Mouse (Mus musculus) midbrain, embryonic 12.5 days (tissue): ENCODE results near the gene Lrp6. TPM values are rescaled to one million over a fixed set of nuclear protein-coding genes. Genes with fewer than 3 reads are reported as not detected.
A peak's percentile ranks its signal among the peaks of the same experiment; 100 is the strongest.

Experiments used
- ATAC-seq: fragments of 200-750 bp; cut with Nextera tagmentation; 2 replicates; pipeline ENCODE4 v1.8.0; 2017; ENCODE audit warnings: low read depth, moderate TSS enrichment, moderate library complexity; ENCODE audit not compliant: low FRiP score
- H3K27ac ChIP-seq: fragments of 300-500 bp; sonication (generic); replicated peaks from 2 replicates; pipeline ENCODE4 v1.5.1; 2016; ENCODE audit warnings: mild to moderate bottlenecking
- H3K27me3 ChIP-seq: fragments of 300-500 bp; sonication (generic); 2 replicates; pipeline ENCODE4 v1.6.1; 2016; ENCODE audit warnings: mild to moderate bottlenecking
- H3K36me3 ChIP-seq: fragments of 300-500 bp; sonication (generic); 2 replicates; pipeline ENCODE4 v1.6.1; 2016
- H3K4me1 ChIP-seq: fragments of 300-500 bp; sonication (generic); 2 replicates; pipeline ENCODE4 v1.6.1; 2016
- H3K4me2 ChIP-seq: fragments of 300-500 bp; sonication (generic); replicated peaks from 2 replicates; pipeline ENCODE4 v1.6.1; 2016; ENCODE audit warnings: mild to moderate bottlenecking, moderate library complexity
- H3K4me3 ChIP-seq: fragments of 300-500 bp; sonication (generic); 2 replicates; pipeline ENCODE4 v1.5.1; 2016; ENCODE audit warnings: mild to moderate bottlenecking
- H3K9ac ChIP-seq: fragments of 300-500 bp; sonication (generic); replicated peaks from 2 replicates; pipeline ENCODE4 v1.6.1; 2016; ENCODE audit warnings: mild to moderate bottlenecking, moderate library complexity
- H3K9me3 ChIP-seq: fragments of 300-500 bp; sonication (generic); 2 replicates; pipeline ENCODE4 v1.6.1; 2016; ENCODE audit warnings: mild to moderate bottlenecking
- WGBS: fragments of 180-500 bp; shearing (Covaris S2); methylation state at CpG from one replicate; pipeline ENCODE4 v1.1.7; 2016; 5-methylcytosine and 5-hydroxymethylcytosine counted together
- polyA plus RNA-seq: library from polyadenylated mRNA; unstranded; fragments of >200 nt; fragmentation: Nextera tagmentation; extraction: Ambion mirVana; gene quantifications from 2 replicates; pipeline ENCODE4 v1.2.1, GENCODE M21; 2016

The Lrp6 gene
- 33.7 and 36.2 TPM in 2 replicates for polyA plus RNA-seq

GRCm38 (mm10) chr6:134566818-134567485 is at the start of gene Lrp6:
Gene Lrp6, minus strand, starts transcription at chr6:134566965.
- Histone ChIP-seq H3K9ac (peak within 1 kb of the TSS; percentile 99), H3K36me3 (no peaks in the 10 kb centered on the region), H3K27me3 (peaks cover 9% of the 10 kb centered on the region; the same call in 1 of the 2 replicates), H3K4me1 (peaks cover 25% of the 10 kb centered on the region), H3K4me2 (peak within 1 kb of the TSS; percentile 74), H3K4me3 (peak within 1 kb of the TSS; percentile 94), H3K9me3 (no peaks in the 10 kb centered on the region), H3K27ac (peak within 1 kb of the TSS; percentile 99)
- WGBS = under 1% methylated on average over 93 of the region's 99 CpGs
- ATAC-seq = peak; percentile 94

GRCm38 (mm10) chr6:134614723-134615648 is 48.2 kb upstream of the Lrp6 start:
- Histone ChIP-seq H3K36me3 (no peaks in the 10 kb centered on the region), H3K4me2 (no peak overlapping the region), H3K27ac (no peak overlapping the region), H3K27me3 (no peaks in the 10 kb centered on the region; the same call in 1 of the 2 replicates), H3K9me3 (no peaks in the 10 kb centered on the region), H3K9ac (no peak overlapping the region), H3K4me1 (no peaks in the 10 kb centered on the region), H3K4me3 (no peak overlapping the region)
- WGBS = 26% methylated on average over 16 of the region's 16 CpGs
- ATAC-seq = peak; percentile 55; the same call in 1 of the 2 replicates

GRCm38 (mm10) chr6:134614322-134614721 is 47.6 kb upstream of the Lrp6 start:
- Histone ChIP-seq H3K27me3 (no peaks in the 10 kb centered on the region; the same call in 1 of the 2 replicates), H3K27ac (no peak overlapping the region), H3K4me3 (no peak overlapping the region), H3K9me3 (no peaks in the 10 kb centered on the region), H3K36me3 (no peaks in the 10 kb centered on the region), H3K4me2 (no peak overlapping the region), H3K4me1 (no peaks in the 10 kb centered on the region), H3K9ac (no peak overlapping the region)
- 90% methylated on average over 4 of the region's 4 CpGs for WGBS
- peak; percentile 25; the same call in 1 of the 2 replicates for ATAC-seq

GRCm38 (mm10) chr6:134611896-134612295 is 45.1 kb upstream of the Lrp6 start:
- H3K27ac ChIP-seq = no peak overlapping the region
- WGBS = 84% methylated on average over 13 of the region's 13 CpGs
- no peak for ATAC-seq
- no peaks in the 10 kb centered on the region; the same call in 1 of the 2 replicates for H3K27me3 ChIP-seq
- no peaks in the 10 kb centered on the region for H3K9me3 ChIP-seq
- no peak overlapping the region for H3K4me3 ChIP-seq
- no peaks in the 10 kb centered on the region for H3K4me1 ChIP-seq
- no peak overlapping the region for H3K4me2 ChIP-seq
- no peaks in the 10 kb centered on the region for H3K36me3 ChIP-seq
- no peak overlapping the region for H3K9ac ChIP-seq

- no peak overlapping the region for H3K4me2 ChIP-seq
- no peak overlapping the region for H3K4me3 ChIP-seq
- H3K27ac ChIP-seq = no peak overlapping the region
- H3K9me3 ChIP-seq = no peaks in the 10 kb centered on the region
- H3K27me3 ChIP-seq = no peaks in the 10 kb centered on the region; the same call in 1 of the 2 replicates
- ATAC-seq = no peak
- no peak overlapping the region for H3K9ac ChIP-seq
- no peaks in the 10 kb centered on the region for H3K4me1 ChIP-seq
- no peaks in the 10 kb centered on the region for H3K36me3 ChIP-seq
- 87% methylated on average over 9 of the region's 9 CpGs for WGBS
Measured at GRCm38 (mm10) chr6:134610380-134610779, 43.6 kb upstream of the Lrp6 start.

GRCm38 (mm10) chr6:134606949-134607746 is 40.4 kb upstream of the Lrp6 start:
- no peaks in the 10 kb centered on the region; the same call in 1 of the 2 replicates for H3K27me3 ChIP-seq
- H3K9me3 ChIP-seq = no peaks in the 10 kb centered on the region
- 64% methylated on average over 9 of the region's 9 CpGs for WGBS
- peak; percentile 65; the same call in 1 of the 2 replicates for ATAC-seq
- H3K4me1 ChIP-seq = no peaks in the 10 kb centered on the region
- H3K4me2 ChIP-seq = no peak overlapping the region
- no peaks in the 10 kb centered on the region for H3K36me3 ChIP-seq
- H3K27ac ChIP-seq = no peak overlapping the region
- no peak overlapping the region for H3K4me3 ChIP-seq
- H3K9ac ChIP-seq = no peak overlapping the region

GRCm38 (mm10) chr6:134606540-134606939 is 39.8 kb upstream of the Lrp6 start:
- Histone ChIP-seq H3K36me3 (no peaks in the 10 kb centered on the region), H3K9ac (no peak overlapping the region), H3K4me3 (no peak overlapping the region), H3K9me3 (no peaks in the 10 kb centered on the region), H3K4me2 (no peak overlapping the region), H3K27ac (no peak overlapping the region), H3K27me3 (no peaks in the 10 kb centered on the region), H3K4me1 (no peaks in the 10 kb centered on the region)
- WGBS = 75% methylated on average over 6 of the region's 6 CpGs
- ATAC-seq = no peak

- 84% methylated on average over 3 of the region's 3 CpGs for WGBS
Measured at GRCm38 (mm10) chr6:134605196-134605595, 38.4 kb upstream of the Lrp6 start.

GRCm38 (mm10) chr6:134602371-134603003 is 35.7 kb upstream of the Lrp6 start:
- 56% methylated on average over 10 of the region's 10 CpGs for WGBS
- Histone ChIP-seq H3K27me3 (no peaks in the 10 kb centered on the region), H3K9me3 (no peaks in the 10 kb centered on the region), H3K36me3 (no peaks in the 10 kb centered on the region), H3K4me1 (no peaks in the 10 kb centered on the region), H3K4me3 (no peak overlapping the region), H3K27ac (no peak overlapping the region), H3K4me2 (no peak overlapping the region), H3K9ac (no peak overlapping the region)
- no peak for ATAC-seq

More at GRCm38 (mm10) chr6:134605196-134605595, 38.4 kb upstream of the Lrp6 start:
- Histone ChIP-seq H3K9ac (no peak overlapping the region), H3K27me3 (no peaks in the 10 kb centered on the region), H3K4me2 (no peak overlapping the region), H3K36me3 (no peaks in the 10 kb centered on the region), H3K4me3 (no peak overlapping the region), H3K9me3 (no peaks in the 10 kb centered on the region), H3K4me1 (no peaks in the 10 kb centered on the region), H3K27ac (no peak overlapping the region)
- no peak for ATAC-seq

GRCm38 (mm10) chr6:134601766-134602165 is 35.0 kb upstream of the Lrp6 start:
- H3K9me3 ChIP-seq = no peaks in the 10 kb centered on the region
- no peak overlapping the region for H3K27ac ChIP-seq
- 56% methylated on average over 3 of the region's 3 CpGs for WGBS
- no peaks in the 10 kb centered on the region for H3K27me3 ChIP-seq
- no peak overlapping the region for H3K4me2 ChIP-seq
- ATAC-seq = no peak
- H3K4me1 ChIP-seq = no peaks in the 10 kb centered on the region
- H3K36me3 ChIP-seq = no peaks in the 10 kb centered on the region
- H3K9ac ChIP-seq = no peak overlapping the region
- no peak overlapping the region for H3K4me3 ChIP-seq

GRCm38 (mm10) chr6:134601130-134601529 is 34.4 kb upstream of the Lrp6 start:
- no peak overlapping the region for H3K4me2 ChIP-seq
- H3K9me3 ChIP-seq = no peaks in the 10 kb centered on the region
- H3K4me1 ChIP-seq = no peaks in the 10 kb centered on the region
- H3K27me3 ChIP-seq = no peaks in the 10 kb centered on the region
- ATAC-seq = no peak
- H3K9ac ChIP-seq = no peak overlapping the region
- WGBS = 72% methylated on average over 7 of the region's 7 CpGs
- H3K36me3 ChIP-seq = no peaks in the 10 kb centered on the region
- H3K4me3 ChIP-seq = no peak overlapping the region
- H3K27ac ChIP-seq = no peak overlapping the region
